Mouse (Mus musculus) urinary bladder, postnatal 25 days (tissue): ENCODE measurements around the gene Bnip1.

Experiments
- DNase-seq: peaks from one replicate; pipeline ENCODE4 v3.0.0; 2022; ENCODE audit warnings: low spot score

The Bnip1 gene

DNA sequence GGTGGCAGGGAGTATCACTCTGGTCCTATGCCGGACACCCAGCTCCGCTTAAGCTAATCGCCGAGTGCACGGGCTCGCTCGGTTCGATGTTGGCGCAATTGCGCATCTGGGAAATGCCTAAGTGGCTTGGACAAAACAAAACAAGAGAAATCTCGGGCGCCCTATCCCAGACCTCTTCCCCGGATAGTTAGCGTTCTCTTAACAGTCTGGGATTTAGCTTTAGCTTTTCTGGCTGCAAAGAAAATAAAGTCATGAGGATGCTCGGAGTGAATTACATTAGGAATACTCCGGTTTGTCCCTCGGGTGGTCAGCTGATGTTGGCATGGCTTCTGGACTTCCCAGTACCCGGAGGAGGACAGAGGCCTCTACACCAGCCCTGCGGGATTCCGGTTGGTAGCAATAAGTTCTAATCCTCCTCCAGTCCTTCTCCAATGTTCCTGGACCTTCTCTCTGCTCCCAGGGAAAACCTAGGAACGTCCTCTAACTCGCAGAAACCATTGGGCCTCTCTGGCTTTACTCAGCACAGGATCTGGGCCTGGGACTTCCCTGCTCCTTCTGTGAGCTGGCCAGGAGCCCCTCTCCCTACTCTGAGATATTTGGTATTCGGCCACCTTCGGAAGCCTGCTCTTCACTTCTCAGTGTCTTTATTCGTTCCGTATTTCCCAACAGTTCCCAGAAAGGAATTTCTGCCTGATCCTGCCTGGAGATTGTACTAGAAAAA, 59.0 kb downstream of the Bnip1 start:
- no peak for DNase-seq

- no peak for DNase-seq
These were observed 59.5 kb downstream of the Bnip1 start for GRCm38 (mm10) chr17:26840439-26840780.

- no peak for DNase-seq
These were observed 60.3 kb downstream of the Bnip1 start for GRCm38 (mm10) chr17:26840922-26841731.

DNA sequence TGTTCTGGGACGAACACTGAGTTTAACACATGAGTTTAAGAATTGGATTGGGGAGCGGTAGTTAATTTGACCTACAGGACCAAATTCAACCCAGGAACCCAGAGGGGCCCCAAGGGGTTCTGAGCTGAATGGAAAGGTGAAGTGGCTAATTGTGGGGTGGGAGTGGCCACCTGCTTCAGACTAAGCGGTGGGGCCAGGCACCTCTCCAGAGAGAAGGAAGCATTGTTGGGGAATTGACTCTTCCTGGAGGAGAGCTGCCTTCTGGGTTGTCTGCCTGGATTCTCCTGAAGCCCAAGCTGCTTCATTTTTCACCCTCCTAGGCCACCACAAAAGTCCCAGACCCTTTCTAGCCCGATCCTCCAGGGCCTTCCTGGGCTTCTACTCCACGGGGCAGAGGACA, 61.1 kb downstream of the Bnip1 start:
- DNase-seq, result no peak
